Mouse (Mus musculus) yolk sac, embryonic 10.5 days (tissue): ENCODE results near the gene Rreb1.

Source experiments
- DNase-seq: peaks from one replicate; pipeline ENCODE4 v3.0.0-alpha.2; 2017; ENCODE audit warnings: low spot score

Rreb1 gene

GRCm38 (mm10) chr13:37918336-37919261, 140.4 kb downstream of the Rreb1 start:
- DNase-seq, result no peak

DNA sequence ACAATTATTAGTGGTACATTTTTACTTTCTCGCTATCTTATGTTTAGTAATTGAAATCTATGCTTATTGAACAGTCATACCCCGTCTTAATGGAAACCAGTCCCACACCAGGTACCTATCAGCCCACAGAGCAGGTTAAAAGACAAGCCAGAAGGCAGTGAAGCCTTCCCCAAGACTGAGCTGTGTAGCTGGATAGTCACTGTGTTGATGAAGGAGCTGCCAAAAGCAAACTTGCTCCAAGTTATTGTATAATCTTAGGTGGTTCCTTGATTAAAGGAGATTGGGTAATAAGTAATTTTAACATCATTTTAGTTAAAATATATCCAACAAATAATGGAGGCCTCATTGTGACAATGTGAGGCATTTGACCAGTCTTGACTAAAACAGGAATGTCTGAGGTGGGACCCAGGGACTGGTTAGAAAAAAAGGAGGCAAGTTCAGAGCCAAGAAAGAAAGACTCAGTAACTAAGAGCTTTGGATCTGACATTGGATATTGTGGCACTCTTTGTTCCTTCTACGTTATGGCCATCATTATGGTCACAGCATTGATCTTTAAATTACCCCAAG, 141.6 kb downstream of the Rreb1 start:
- DNase-seq, result no peak

DNA sequence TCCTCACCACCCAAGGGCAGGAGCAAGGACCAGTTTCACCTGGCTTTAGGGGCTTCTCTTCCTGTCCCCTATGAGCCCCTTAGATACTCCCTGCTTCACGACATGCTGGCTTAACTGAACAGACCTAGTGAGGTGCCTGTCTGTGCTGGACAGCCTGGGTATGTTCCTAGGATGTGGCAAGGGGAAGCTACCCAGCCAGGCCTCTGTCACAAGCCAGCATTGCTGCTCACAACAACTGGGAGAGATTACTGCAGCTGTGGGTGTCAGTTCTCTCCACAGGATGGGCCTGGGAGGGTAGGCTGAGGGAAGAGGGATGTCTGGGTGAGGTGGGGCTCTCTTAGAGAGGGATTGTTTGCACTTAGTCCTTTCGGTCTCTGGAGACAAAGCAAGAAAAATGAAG, 142.5 kb downstream of the Rreb1 start:
- DNase-seq, result no peak

- DNase-seq, result no peak
Measured at GRCm38 (mm10) chr13:37923091-37923490, 144.9 kb downstream of the Rreb1 start.

DNA sequence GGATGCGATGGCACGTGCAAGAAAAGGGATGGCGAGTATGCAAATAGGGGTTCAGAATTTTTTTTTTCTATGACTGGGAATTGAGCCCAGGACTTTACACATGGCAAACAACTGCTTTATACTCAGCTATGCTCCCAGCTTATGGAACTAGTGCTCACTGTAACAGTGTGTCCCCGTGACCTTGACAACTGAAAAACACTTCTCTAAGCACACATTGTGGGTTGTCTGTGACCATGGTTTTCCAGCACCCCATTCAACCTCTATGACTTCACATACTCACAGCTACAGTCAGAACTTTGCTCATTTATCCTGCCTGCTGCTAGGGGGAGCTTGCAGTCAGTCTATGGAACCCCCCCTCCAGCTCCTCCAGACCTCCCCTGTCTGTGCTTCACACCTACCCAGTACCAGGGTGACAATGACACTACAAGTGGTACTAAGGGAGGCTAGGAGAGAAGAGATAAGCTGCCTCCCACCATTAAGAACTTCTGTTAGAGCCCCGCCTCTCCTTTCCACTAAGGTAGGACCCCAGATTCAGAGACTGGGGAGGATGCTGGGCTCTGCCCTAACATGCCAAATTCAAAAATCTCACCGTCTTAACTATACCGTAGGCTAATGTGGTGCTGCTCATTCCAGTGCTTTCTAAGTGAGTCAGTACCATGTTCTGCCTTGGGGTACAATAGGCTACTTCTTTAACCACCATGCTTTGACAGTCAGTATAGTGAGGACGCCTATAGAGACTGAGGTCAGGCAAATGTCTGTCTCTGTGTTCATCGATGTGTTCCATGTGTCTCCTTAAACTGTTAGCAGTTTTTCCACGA, 145.7 kb downstream of the Rreb1 start:
- no peak for DNase-seq

GRCm38 (mm10) chr13:37924461-37924948, 146.3 kb downstream of the Rreb1 start:
- DNase-seq, result no peak

DNA sequence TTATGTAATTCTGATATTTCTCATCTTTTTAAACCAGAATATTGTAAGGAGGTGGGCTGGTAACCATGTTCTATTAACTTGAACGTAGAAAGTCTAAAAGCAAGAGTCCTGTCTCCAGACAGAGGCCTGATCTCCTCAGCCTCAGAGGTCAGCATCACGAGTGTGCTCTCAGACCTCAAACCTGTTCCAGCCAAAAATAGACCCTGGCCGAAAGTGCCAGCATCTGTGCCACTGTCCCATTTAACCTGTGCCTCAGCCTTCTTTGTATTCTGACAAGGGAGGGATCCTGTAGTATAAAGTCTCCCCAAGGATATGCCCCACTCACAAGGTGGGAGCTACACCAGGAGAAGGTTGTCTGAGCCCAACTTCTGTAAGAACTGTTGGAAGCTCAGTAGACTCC, 148.2 kb downstream of the Rreb1 start:
- no peak for DNase-seq

DNA sequence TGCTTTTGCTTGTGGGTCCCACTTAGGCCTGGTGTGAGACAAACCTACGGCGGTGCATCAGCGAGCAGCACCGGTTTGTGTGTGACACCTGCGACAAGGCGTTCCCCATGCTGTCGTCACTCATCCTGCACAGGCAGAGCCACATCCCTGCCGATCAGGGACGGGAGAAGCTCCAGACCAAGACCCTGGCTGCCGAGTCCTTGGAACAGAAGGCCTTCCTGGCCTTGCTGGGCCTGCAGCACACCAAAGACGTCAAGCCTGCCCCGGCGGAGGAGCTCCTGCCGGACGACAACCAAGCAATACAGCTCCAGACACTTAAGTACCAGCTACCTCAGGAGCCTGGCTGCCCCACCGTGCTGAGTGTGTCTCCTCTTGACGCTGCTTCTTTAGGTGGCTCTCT, 151.3 kb downstream of the Rreb1 start:
- no peak for DNase-seq

- DNase-seq, result no peak
Measured at GRCm38 (mm10) chr13:37930091-37930490, 151.9 kb downstream of the Rreb1 start.

DNA sequence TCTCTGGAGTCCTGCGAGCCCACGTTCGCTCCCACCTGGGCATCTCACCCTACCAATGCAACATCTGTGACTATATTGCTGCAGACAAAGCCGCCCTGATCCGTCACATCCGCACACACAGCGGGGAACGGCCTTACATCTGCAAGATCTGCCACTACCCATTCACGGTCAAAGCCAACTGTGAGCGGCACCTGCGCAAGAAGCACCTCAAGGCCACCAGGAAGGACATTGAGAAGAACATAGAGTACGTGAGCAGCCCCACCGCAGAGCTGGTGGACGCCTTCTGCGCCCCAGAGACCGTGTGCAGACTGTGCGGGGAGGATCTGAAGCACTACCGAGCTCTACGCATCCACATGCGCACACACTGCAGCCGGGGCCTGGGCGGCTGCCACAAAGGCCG, 152.4 kb downstream of the Rreb1 start:
- no peak for DNase-seq

- no peak for DNase-seq
Measured at GRCm38 (mm10) chr13:37931210-37931922, 153.2 kb downstream of the Rreb1 start.

DNA sequence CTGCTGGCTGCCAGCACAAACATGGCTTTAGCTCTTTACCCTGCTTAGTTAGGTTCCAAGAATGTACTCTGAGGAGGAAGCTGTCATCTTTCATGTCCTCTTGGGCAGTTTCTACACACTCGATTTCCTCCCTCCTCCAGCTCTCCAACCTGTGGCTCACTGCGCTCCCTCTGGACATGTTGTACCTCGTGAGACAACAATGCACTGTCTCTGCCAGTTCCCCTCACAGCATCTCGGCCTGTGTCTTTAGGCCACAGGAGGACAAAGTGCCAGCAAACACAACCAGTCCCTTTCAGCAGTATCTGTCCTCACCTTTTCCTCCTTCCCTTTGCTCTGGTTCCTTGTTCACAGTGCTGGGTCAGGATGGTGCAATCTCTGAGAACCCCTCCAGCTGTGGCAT, 155.9 kb downstream of the Rreb1 start:
- DNase-seq, result no peak

GRCm38 (mm10) chr13:37934920-37935319, 156.7 kb downstream of the Rreb1 start:
- no peak for DNase-seq

DNA sequence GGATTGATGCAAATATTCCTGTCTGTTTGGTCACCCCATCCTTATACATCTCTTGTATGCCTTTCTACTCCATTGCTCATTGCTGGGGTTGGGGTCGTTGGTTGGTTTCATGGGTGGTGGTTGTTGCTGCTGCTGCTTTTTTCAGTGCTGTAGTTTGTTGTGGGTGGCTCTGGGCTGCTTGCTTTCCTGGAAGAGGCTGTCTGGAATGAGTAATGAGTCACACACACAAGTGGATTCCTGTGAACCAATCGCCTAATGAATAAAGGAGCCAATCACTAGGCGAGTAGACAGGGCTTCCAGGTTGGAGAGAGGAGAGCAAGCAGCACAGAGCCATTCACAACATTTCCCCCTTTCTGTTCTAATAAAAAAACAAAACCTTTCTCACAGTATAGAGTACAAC, 158.2 kb downstream of the Rreb1 start:
- DNase-seq, result no peak

DNA sequence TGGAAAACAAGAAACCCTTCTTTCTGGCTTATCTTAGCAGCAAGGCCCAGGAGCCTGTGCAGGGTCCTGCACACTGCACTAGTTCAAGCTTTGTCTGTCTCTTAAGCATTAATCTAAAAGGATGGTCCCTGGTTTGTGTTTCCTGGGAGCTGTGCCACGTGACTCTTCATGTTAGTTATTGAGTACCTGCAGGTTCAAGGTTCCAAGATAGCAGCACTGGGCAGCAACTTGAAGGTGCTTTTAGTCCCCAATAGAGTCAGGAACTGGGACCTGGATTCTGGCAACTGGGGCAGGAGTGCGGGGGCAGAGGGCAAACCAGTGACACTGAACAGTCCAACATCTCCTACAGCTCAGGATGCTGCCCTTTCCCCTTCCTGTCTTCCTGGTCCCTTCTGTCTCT, 162.0 kb downstream of the Rreb1 start:
- DNase-seq, result peak; percentile 71

DNA sequence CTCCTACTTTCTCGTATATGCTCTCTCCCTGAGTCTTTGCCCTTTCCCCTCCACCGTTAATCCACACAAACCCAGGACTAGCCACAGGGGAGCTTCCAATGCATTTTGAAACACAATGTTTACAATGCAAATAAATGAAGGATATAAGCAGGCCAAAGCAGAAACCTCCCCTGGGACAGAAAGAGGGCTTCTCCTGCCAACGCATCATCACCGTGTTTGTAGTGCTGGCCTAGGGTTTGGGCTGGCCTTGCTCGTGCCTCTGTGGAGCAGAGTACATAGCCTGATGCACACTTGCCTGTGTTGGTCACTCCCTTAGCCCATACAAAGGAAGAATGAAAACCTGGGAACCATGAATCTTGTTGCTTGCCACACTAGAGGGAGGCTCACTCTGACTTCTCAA, 162.4 kb downstream of the Rreb1 start:
- peak; percentile 51 for DNase-seq

DNA sequence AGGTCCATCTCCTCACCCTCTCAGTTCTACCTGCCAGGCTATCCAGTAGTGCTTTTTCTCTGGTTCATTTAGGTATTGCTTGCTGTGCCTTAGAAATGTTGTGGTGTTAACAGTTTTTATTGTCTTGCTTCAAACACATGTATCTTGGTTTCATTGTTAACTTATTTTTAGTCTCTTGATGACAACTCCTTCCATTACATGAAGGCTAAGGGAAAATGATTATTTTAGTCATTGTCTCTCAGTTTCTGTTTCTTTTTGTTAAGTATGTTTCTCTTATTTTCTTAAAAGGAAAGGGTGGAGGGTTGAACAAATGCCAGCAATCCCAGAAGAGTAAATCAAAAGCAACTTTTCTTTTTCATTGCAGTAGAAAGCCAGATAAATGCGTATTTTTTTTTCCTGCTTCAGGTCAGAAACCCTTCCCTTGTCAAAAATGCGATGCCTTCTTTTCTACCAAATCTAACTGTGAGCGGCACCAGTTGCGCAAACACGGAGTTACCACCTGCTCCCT, 163.0 kb downstream of the Rreb1 start:
- DNase-seq, result no peak

DNA sequence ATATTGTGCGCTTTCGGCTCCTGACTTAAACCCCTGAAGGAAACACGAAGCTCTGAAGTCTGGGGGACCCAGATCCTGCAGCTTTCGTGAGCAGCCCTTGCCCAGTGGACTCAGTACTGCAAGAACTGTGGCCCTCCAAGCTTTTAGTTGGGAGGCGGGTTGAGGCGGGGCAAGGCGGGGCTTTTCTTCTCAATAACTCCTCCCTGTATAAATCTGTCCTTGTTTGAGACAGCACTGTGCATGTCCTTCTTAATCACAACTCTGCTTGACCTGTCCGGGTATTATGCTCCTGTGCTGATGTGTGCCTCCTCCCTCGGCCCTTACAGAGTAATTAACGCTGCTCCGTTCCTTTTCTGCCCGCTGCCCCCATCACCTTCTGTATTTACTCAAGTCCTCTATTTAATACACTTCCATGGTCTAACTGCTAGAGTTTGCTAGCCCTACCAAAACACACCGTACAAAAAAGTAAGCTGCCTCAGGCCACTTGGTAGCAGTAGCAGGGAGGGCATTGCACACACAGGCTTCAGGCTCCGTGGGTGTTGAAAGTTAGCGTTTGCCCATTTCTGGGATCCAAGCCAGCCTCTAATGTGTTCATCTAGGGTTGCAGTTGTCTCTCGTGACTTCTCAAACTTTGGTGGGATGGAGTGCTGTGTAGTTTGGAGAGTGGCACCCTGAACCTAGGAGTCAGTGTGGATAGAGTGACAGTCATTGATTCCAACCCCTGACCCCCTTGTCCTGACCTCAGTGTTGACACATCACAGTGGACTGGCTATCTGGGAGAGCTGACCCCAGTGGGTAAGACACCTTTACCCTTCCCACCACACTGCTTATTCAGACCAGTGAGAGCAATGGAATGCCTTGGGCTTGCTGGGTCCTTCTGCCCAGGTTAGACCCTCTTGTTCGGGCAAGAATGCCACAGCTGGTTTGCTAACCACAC, 164.0 kb downstream of the Rreb1 start:
- DNase-seq, result no peak

DNA sequence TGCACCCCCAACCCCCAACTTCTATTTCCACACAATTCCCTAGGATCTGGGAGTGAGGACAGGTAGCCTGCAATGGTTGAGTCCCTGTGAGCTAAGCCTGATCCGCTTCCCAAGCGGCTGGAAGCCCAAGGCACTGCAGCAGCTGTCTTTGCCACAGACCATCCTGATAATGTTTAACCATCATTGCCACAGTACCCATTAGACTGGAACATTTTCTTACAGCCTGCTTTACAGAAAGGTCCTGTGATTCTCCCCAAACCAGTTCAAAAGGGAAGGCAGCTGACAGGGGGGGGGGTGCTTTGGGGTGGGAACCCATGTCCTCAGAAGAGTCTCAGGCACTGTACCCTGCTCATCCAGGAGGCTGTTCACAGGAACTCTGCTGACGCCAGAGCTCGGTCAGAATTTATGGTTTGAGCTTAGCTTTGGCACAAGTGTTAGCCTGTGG, 164.7 kb downstream of the Rreb1 start:
- DNase-seq, result no peak

DNA sequence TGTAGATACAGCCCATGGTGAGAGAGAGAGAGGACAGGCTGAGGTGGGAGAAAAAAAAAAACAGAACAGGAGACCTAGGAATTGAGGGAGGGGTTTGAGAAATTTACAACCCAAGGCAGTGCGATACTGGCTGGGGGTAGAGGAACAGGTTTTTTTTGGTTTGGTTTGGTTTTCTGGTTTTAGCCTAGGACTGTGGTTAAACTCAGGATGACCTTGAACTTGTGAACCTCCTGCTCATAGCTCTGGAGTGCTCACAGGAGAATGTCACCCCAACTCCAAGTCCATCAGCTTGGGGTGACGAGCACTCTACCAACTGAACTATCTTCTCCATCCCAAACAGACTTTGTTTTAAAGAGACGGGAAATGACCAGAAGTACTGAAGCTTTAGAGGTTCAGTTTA, 165.3 kb downstream of the Rreb1 start:
- DNase-seq, result no peak

- no peak for DNase-seq
Measured at GRCm38 (mm10) chr13:37944306-37944705, 166.1 kb downstream of the Rreb1 start.
